Mouse (Mus musculus) adrenal gland, adult 18-20 months (tissue): ENCODE measurements at regions not wholly inside any gene's neighbourhood (a gene's known extent, or its start where the extent isn't known, plus 50 kb on each side); places are given as distances from the start of the nearest gene placed in this dataset.

Experiments
- DNase-seq, 2 experiments: peaks; one replicate each; pipeline ENCODE4 v3.0.0; 2021 to 2022; ENCODE audit warnings: low spot score in 2 of 2

- DNase-seq: no peak
Measured at GRCm38 (mm10) chr12:110070506-110070905, 208.4 kb upstream of the Dio3 start.

DNA sequence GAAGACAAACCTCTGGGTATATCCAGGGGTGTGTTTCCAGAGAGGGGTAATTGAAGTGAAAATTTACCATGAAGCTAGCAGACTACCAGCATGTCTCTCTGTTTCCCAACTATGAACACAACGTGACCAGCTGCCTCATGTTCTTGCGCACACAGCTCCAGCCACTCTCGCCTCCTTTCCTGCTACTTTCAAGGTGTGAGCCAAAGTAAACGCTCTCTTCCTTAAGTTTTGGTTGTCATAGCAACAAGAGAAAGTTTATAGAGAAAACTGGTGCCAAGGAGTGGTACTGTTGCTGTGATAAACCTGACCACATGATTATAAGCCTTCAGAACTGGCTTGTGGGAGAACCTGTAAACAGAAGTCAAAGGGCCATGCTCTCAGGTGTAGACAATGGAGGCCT is 207.0 kb upstream of the Dio3 start:
- DNase-seq: no peak

GRCm38 (mm10) chr12:110074921-110075320 is 203.9 kb upstream of the Dio3 start:
- DNase-seq: no peak

DNA sequence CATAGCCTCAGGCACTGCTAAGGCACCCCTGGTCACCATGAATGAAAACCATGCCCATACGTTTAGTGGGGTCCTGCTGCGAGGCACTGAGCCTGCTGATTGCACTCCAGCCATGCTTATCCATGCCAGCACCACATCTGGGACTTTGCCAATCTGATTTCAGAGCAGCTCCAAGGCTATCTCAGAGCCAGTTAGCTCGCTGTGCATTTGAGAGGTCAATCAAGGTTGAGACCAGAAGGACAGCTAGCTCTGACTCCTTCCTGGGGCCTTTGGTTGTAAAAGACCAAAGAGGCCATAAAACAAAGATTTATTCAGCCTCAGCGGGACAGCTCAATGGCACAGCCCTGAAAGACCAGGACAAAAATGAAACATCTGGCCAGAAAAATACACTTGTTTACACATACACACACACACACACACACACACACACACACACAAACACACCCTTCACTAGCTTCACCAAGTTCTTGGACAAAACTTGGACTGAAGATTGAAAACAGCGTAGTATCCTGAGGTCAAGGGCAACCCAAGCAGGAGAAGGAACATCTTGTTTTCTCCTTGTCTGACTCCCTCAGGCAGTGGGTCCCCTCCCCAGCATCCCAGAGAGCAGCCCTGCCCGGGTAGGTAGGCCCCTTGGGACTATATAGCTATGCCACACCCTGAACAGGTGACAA is 201.5 kb upstream of the Dio3 start:
- peak in 1 of 2 experiments; percentile 67 for DNase-seq

DNA sequence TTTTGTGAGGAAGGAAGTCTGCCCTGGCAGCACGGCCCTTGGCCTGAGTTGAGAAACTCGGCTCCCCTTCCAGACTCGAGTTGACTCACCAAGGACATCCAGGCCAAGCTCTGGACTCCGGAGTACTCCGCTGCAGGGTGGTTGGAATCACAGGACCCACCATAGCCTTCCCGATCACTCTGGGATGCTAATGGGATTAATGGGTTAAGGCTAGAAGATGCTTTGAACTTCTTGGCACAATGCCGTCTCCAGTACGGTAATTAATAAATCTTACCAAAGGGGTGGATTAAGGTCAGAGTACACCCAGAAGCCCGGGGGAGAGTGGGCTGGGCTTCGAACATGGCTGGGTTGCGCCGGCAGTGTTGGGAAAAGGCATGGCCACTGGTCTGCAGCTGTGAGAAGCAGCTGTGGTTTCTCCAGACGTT is 200.8 kb upstream of the Dio3 start:
- DNase-seq: peak; percentile 49 to 52

- DNase-seq: no peak
Measured at GRCm38 (mm10) chr12:110081831-110082615, 196.8 kb upstream of the Dio3 start.

GRCm38 (mm10) chr12:110082921-110083320 is 195.9 kb upstream of the Dio3 start:
- DNase-seq: peak in 1 of 2 experiments; percentile 44

DNA sequence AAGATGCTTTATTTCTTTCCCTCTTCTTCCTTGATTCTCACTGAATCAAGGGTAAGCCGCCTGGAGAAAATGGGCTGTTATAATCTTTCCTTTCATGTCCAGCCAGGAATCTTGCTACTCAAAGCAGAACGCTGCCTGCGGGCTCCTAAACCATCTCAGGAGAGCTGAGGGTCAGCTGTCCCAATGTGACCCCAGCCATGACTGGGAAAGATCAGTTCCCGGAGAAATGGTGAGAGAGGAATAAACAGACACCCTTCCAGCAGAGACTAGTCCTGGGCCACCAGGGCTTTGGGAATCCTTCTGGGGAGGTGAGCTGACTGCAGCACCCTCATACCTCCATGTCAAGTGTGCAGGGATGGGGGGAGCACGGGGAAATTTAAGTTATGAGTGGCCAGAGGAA is 195.4 kb upstream of the Dio3 start:
- DNase-seq: no peak

GRCm38 (mm10) chr12:110086921-110087320 is 191.9 kb upstream of the Dio3 start:
- no peak for DNase-seq

GRCm38 (mm10) chr12:110087812-110088211 is 191.1 kb upstream of the Dio3 start:
- DNase-seq: peak in 1 of 2 experiments; percentile 50

- DNase-seq: no peak
Measured at GRCm38 (mm10) chr12:110102186-110102585, 176.7 kb upstream of the Dio3 start.

DNA sequence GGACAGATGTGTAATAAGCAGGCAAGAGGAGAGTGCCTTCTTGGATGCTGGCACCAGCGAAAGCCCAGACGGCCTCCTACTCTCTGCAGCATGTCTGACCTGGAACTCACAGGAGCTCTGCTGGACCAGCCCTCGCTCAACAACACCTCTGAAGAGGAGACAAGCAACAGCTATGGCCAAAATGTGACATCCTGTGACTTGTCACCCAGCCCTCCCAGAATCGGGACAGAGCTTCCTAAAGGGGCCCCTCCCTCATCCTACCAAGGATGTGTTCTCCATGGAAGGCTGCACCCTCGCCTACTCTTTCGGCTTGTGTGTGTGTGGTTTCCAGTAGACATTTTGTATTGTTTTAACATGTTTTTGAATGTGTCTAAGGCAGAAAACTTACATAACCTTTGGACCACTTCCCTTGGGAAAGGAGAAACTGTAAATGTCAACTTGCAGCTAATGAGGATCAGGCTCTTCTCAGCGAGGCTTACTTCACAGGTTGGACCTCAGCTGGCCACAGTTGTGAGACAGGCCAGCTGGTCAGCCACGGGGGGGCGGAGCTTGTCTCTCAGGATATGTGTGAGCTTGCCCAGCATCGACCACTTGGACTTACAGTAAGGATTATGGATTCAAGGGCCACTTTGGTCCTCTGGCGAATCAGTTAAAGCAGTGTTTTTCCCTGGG is 166.7 kb upstream of the Dio3 start:
- no peak for DNase-seq

- DNase-seq: no peak
Measured at GRCm38 (mm10) chr12:110112723-110113105, 166.2 kb upstream of the Dio3 start.

DNA sequence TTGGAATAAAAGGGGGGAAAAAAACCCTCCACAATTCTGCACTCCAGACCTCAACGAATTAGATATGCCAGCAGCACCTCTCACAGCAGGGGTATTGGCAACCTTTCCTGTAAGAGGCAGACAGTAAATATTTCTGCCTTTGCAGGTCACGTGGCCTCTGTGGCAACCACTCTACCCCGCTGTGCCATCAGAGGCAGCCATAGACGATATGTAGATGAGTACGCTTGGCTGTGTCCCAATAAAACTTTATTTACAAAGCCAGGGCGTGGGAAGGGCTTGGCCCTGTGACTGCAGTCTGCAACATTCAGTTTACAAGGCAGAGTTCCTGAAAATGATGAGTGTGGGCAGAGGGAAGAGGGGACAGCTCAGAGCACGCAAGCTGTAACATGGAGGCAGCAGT is 158.7 kb upstream of the Dio3 start:
- no peak for DNase-seq

DNA sequence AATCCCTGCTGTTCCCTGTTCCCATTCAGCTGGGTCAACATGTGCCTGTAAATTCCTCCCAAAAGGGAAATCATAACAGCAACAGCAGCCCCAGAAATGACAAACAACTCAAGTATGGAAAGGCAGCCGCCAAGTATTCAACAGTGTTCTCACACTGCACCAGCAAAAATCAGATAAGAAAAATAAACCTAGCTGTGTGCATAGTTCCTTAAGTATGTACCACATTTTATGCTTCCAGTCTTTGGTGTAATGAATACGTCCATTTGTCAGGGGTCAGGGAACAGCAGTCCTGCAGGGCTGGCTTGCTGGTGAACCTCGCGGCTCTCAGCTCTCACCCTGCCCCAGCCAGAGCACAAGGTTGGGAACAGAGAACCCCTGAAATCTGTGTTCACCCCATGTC is 155.9 kb upstream of the Dio3 start:
- DNase-seq: no peak

DNA sequence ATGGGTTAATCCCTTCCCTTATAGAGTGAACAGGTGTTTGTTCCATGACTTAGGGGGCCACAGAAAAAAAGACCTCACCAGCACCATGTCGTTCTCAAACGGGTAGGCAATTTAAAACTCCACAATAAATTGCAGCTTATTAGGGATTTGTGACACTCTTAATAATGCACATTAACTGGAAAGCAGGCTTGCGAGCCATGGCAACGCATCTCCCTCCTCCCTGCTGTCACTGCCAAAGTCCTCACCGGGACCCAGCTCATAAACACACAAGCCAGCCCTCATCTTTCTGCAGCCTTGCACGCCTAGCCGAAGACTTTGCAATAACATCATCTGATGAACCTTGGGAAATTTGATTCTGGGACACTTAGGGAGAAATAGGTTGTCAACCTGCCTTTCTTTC is 152.3 kb upstream of the Dio3 start:
- no peak for DNase-seq

- DNase-seq: no peak
Measured at GRCm38 (mm10) chr12:110145379-110145778, 133.5 kb upstream of the Dio3 start.

DNA sequence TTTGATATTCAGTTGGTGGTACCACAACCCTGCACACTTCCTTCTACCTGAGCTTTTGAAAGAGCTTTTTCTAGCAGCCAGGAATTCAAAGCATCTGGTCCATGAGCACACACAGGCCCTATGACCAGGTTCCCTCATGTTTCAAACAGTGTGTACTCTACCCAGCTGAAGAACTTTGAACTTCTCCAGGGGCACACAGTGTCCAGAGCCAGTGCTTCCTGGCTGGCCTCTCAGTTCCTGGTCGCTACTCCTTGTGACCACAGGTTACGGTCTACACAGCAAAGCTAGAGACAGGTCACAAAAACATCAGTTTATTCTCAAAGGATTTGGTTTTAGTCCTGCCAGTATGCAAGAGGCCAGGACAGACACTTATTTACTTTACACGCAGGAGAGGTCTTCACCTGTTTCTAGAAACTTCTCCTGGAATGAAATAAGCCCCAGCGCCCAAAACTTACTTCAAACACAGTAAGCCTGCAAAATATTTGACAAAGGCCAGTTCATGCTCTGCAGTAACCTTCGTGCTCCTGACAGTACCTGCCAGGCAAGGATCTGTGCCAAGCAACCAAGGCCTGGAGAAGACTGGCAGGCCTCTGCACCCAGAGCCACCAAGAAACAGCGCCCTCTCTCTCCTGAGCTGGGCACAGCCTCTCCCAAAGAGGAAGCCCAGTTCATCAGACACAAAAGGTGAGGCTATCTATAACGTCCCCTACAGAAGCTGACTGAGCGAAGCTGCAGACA is 124.5 kb upstream of the Dio3 start:
- DNase-seq: peak in 1 of 2 experiments; percentile 17

DNA sequence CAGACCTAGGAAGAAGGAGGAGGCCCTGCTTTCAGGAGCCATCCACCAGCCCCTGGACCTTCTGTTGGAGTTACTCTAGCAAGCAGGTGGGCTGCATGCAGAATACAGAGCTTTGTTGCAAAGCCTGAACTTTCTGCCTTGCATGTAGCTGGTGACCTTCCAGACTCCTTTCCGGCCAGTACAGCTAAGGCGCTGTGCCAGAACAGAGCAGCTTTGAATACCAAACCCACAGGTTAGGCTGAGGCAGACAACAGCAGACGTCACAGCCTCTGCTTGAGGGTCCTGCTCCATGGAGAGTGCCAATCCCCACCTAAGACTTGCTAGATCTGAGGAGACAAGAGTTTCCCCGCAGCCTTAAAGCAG is 123.9 kb upstream of the Dio3 start:
- DNase-seq: peak in 1 of 2 experiments; percentile 14

GRCm38 (mm10) chr12:110156441-110156840 is 122.4 kb upstream of the Dio3 start:
- peak in 1 of 2 experiments; percentile 18 for DNase-seq

DNA sequence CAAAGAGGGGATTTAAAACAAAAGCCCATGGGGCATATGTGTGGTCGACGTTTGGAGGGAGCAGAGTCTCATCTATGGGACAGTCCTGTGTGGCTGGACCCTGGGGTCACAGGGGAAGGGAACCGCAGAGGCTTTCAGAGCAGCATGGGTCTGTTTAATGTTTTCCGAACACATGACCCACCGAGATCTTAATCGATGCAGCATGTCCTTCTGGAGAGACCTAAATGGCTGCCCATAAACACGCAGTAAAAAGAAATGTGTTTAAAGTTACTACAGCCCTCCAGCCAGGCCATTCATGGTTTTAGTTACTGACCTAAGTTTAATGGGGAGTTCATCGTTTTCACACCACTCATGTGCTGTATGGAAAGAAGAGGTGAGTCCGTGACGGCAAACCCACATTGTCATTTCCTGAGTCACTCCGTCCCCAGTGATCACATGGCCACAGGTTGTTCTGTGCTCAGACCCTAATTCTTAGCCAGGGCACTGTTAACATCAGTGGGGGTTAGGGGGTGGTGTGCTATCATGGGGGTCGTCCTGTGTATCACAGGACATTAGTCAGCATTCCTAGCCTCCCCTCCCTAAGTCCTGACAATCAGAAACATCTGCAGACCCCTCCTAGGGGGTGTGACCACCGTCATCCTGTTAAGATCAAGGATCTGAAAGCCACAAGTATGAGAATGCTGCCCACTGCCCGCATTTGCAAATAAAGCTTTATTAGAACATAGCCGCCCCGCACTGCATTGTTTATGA is 120.7 kb upstream of the Dio3 start:
- no peak for DNase-seq
